Comparison of ENCODE assay signal across 8 mouse cellular contexts in the genomic region with DNA sequence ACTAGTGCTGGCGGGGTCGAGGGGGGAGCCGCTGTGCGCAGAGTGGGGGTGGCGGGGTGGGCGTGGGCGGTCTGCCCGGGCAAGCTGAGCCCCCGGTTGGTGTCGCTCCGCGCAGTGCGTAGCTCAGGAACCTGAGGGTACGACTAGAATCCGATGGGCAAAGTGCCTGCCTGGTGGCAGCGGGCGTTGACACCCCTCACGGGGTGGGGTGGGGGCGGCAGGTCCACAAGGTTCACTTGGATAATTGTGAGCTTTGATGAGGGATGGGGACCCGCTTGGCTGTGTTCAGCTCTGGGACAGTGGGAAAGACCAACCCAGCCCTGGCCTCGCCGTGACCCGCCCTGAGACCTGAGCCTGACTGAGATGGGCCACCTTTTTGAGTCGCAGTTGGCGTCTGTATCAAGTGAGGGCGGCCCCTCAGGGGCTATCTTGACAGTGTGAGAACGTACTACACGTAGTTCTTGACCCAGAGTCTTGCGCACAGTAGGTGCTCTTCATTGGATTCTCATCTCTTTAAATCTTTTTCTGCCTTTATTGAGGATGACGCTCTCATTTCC. TPM values are rescaled to one million over a fixed set of nuclear protein-coding genes. Genes with fewer than 3 reads are reported as not detected.
DNase-seq lines count a peak whose midpoint lies in the region; ATAC-seq lines count a peak whose summit lies in the region.

No protein-coding gene starts in this region.

- peak; percentile 16 for ATAC-seq in kidney, embryonic 15.5 days (replicated peaks; ENCODE audit: low FRiP score)
- ATAC-seq in stomach, embryonic 16.5 days (ENCODE audit: insufficient read depth, low FRiP score): no peak
- no peak for ATAC-seq in inflammation-experienced regulatory T-cells, adult 6 months

- no peaks in the 10 kb centered on the region for H3K9me3 ChIP-seq in heart, embryonic 10.5 days
- no peaks in the 10 kb centered on the region for H3K9me3 ChIP-seq in kidney, embryonic 15.5 days (replicated peaks)
- H3K9me3 ChIP-seq in stomach, embryonic 16.5 days (replicated peaks; ENCODE audit: control insufficient read depth, low read length): no peaks in the 10 kb centered on the region

- peak overlapping the region; percentile 77 for H3K4me3 ChIP-seq in heart, embryonic 10.5 days
- H3K4me3 ChIP-seq in kidney, embryonic 15.5 days (replicated peaks): peak overlapping the region; percentile 78
- H3K4me3 ChIP-seq in stomach, embryonic 16.5 days (replicated peaks; ENCODE audit: low read length): peak overlapping the region; percentile 63

- peak overlapping the region; percentile 72 for H3K9ac ChIP-seq in kidney, embryonic 15.5 days
- H3K9ac ChIP-seq in stomach, embryonic 16.5 days (ENCODE audit: low read length): peak overlapping the region; percentile 76

- 0 out of 2 replicates have a peak, but pooled peaks cover 7% of the 10 kb centered on the region for H3K27me3 ChIP-seq in heart, embryonic 10.5 days (ENCODE audit: insufficient read depth, poor library complexity, severe bottlenecking)
- no peaks in the 10 kb centered on the region for H3K27me3 ChIP-seq in kidney, embryonic 15.5 days
- no peaks in the 10 kb centered on the region for H3K27me3 ChIP-seq in stomach, embryonic 16.5 days (ENCODE audit: control insufficient read depth, insufficient read depth, low read length)

- peak overlapping the region; percentile 94 for H3K4me2 ChIP-seq in kidney, embryonic 15.5 days
- H3K4me2 ChIP-seq in stomach, embryonic 16.5 days (ENCODE audit: low read depth, low read length): peak overlapping the region; percentile 91

- intact Hi-C loops in left cerebral cortex, postnatal 4 days (cut with DNase I): no loop called here

- peak; percentile 41 for DNase-seq in left cerebral cortex, postnatal 4 days
- DNase-seq in left cerebral cortex, adult 11 months (ENCODE audit: low spot score): no peak
- DNase-seq in cerebellum, adult 11-12 months: peak; percentile 76
- DNase-seq in heart, embryonic 10.5 days (ENCODE audit: low spot score): no peak
- peak; percentile 61 for DNase-seq in lung, postnatal 36 days

- under 1% methylated on average over 30 of the region's 30 CpGs for WGBS in heart, embryonic 10.5 days
- under 1% methylated on average over 30 of the region's 30 CpGs for WGBS in kidney, embryonic 15.5 days
- under 1% methylated on average over 30 of the region's 30 CpGs for WGBS in stomach, embryonic 16.5 days

- no peaks in the 10 kb centered on the region for H3K36me3 ChIP-seq in heart, embryonic 10.5 days
- no peaks in the 10 kb centered on the region for H3K36me3 ChIP-seq in kidney, embryonic 15.5 days
- H3K36me3 ChIP-seq in stomach, embryonic 16.5 days (ENCODE audit: control insufficient read depth, insufficient read depth, low read length): no peaks in the 10 kb centered on the region

- H3K4me1 ChIP-seq in heart, embryonic 10.5 days: peaks cover 34% of the 10 kb centered on the region
- peaks cover 51% of the 10 kb centered on the region for H3K4me1 ChIP-seq in kidney, embryonic 15.5 days
- peaks cover 25% of the 10 kb centered on the region for H3K4me1 ChIP-seq in stomach, embryonic 16.5 days (ENCODE audit: control insufficient read depth, insufficient read depth, low read length)

- peak overlapping the region; percentile 87 for H3K27ac ChIP-seq in heart, embryonic 10.5 days
- H3K27ac ChIP-seq in kidney, embryonic 15.5 days: 0 out of 2 replicates have a peak overlapping the region, but pooled peaks have one; percentile 82
- H3K27ac ChIP-seq in stomach, embryonic 16.5 days (ENCODE audit: low read length): peak overlapping the region; percentile 65

RNA-seq across cellular contexts. Expression of a gene that starts 0.7 kb away (rescaled TPM):
- total RNA-seq in left cerebral cortex, postnatal 4 days (2021): 10 to 100 TPM; 28.7 to 49.3 TPM
- polyA plus RNA-seq in heart, embryonic 10.5 days (2016; fragmentation: Nextera tagmentation; extraction: Ambion mirVana): 18.4 and 25.4 TPM in 2 replicates
- 51.4 and 55.5 TPM in 2 replicates for polyA plus RNA-seq in kidney, embryonic 15.5 days (2015; fragmentation: Nextera tagmentation; extraction: Ambion mirVana)
- polyA plus RNA-seq in stomach, embryonic 16.5 days (2015; fragmentation: Nextera tagmentation; extraction: Ambion mirVana): 64.1 and 72.2 TPM in 2 replicates
- 100 to 1,000 TPM in 1 of 3 experiments, 10 to 100 TPM in 2; 55.6 to 103 (median 69.5) TPM for polyA plus RNA-seq in inflammation-experienced regulatory T-cells, adult 6 months (2017; shearing (Covaris generic))

Comparison
In these comparisons a context has a peak if more than half of its experiments do, and no peak if none do; other contexts are left out.
1. DNase-seq: peak in left cerebral cortex, postnatal 4 days (single experiment), cerebellum, adult 11-12 months (single experiment) and lung, postnatal 36 days (single experiment); none in left cerebral cortex, adult 11 months (single experiment) and heart, embryonic 10.5 days (single experiment).
2. Peak in every context shown above with its lines, with median percentiles within 50 percentile points of each other: H3K27ac ChIP-seq and H3K4me3 ChIP-seq.